Mouse (Mus musculus): ENCODE measurements around the gene Adamts18.

Gene Adamts18

GRCm38 (mm10) chr8:113660128-113660527 lies 188.4 kb downstream of the Adamts18 start:
- no peak for DNase-seq (ENCODE audit: low read depth, low spot score)

GRCm38 (mm10) chr8:113656681-113657298 lies 191.7 kb downstream of the Adamts18 start:
- no peak for DNase-seq (ENCODE audit: low read depth, low spot score)

GRCm38 (mm10) chr8:113656154-113656553 lies 192.4 kb downstream of the Adamts18 start:
- no peak for DNase-seq (ENCODE audit: low read depth, low spot score)

DNA sequence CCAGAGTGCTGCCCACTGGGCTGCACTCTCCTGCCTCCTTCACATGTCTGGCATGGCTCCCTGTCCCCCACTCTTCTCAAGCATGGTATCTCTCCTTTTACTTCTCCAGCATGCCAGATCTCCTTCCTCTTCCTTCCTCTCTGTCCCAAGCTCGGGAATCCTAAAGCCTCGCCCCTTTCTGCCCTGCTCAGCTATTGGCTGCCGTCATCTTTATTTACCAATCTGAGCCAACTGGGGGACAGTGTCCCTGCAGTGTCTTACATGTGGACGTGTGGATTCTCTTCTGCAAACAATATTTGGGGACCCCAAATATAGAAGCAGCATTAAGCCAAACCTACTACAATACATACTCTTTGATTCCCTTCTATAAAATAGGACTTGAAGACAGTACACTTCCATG lies 195.4 kb downstream of the Adamts18 start:
- DNase-seq (ENCODE audit: low read depth, low spot score): no peak

GRCm38 (mm10) chr8:113652450-113652849 lies 196.1 kb downstream of the Adamts18 start:
- no peak for DNase-seq (ENCODE audit: low read depth, low spot score)

Data from R1 (cell line).